Mouse (Mus musculus): ENCODE results near the gene Gpr183.

Gpr183 gene

GRCm38 (mm10) chr14:121906992-121907681, 57.9 kb downstream of the Gpr183 start:
- DNase-seq (ENCODE audit: extremely low spot score, low read depth, low spot score) = no peak

GRCm38 (mm10) chr14:121906341-121906991, 58.5 kb downstream of the Gpr183 start:
- no peak for DNase-seq (ENCODE audit: extremely low spot score, low read depth, low spot score)

GRCm38 (mm10) chr14:121904754-121905153, 60.2 kb downstream of the Gpr183 start:
- DNase-seq (ENCODE audit: extremely low spot score, low read depth, low spot score) = no peak

GRCm38 (mm10) chr14:121903381-121903876, 61.6 kb downstream of the Gpr183 start:
- DNase-seq (ENCODE audit: extremely low spot score, low read depth, low spot score) = no peak
